Mouse (Mus musculus) lung, postnatal 36 days (tissue): Measurements from ENCODE around the gene Creb1.
"Not testable (repeated sequence)": the region's sequence is repeated elsewhere in the genome, so short reads cannot be mapped to it uniquely, and the experiment has no call there.

Source experiments
- DNase-seq: peaks from one replicate; pipeline ENCODE4 v3.0.0; 2022; ENCODE audit warnings: mixed read lengths

The Creb1 gene

GRCm38 (mm10) chr1:64623558-64624435, 91.4 kb downstream of the Creb1 start:
- no peak for DNase-seq

GRCm38 (mm10) chr1:64625214-64625613, 92.8 kb downstream of the Creb1 start:
- no peak for DNase-seq

DNA sequence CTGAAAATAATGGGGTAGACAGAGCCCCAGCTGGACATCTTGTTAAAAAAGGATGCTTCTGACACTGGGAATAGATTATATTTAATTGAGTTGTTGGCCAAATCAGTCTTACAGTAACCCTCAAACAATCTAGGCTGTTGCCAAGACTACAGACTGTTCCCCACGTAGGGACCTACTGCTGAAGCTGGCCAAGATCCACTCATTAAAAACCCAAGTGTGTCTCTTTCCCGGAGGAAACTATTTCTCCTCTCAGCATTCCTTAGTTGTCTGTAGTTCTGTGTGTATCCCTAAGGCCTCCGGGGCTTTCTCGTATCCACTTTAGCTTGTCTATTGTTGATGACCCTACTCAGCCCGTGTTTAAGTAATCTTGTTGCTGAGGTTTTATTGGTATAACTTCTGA, 99.1 kb downstream of the Creb1 start:
- no peak for DNase-seq

- DNase-seq: no peak
Observed at GRCm38 (mm10) chr1:64633237-64633636, 100.8 kb downstream of the Creb1 start.

DNA sequence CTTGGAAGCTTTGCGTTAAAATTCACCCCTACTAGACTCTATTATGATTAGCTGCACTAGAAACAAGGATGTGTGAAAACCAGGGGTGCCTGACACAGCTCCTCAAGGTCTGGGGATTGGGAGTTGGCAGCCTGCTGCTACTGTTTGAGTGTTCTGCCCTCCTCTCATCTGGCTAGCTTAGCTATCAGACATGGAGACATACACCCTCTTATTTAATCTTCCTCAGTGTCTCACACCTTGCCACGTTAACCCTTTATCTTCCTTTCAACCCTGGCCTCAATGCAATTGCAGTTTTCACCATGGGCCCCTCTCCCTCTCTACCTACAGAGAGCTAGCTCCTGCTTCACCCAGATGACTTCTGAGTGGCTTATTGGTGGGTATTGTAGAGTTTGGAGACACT, 103.2 kb downstream of the Creb1 start:
- DNase-seq: no peak

DNA sequence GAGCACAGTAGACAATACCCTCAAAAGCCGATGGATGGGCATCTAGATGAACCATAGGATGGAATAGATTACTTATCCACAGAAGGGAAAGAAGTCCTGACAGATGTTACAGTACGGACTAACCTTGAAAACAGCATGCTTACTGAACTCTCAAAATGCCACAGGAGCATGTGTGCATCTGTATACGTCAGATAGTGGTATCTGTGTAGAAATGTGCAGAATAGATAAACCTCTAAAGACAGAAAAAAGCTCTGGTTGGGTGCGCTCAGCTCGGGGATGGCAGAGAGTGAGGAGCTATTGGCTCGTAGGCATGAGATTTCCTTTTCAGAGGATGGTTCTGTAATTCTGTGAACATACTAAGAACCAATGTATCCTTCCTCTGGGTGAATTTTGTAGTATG, 106.8 kb downstream of the Creb1 start:
- DNase-seq: no peak

DNA sequence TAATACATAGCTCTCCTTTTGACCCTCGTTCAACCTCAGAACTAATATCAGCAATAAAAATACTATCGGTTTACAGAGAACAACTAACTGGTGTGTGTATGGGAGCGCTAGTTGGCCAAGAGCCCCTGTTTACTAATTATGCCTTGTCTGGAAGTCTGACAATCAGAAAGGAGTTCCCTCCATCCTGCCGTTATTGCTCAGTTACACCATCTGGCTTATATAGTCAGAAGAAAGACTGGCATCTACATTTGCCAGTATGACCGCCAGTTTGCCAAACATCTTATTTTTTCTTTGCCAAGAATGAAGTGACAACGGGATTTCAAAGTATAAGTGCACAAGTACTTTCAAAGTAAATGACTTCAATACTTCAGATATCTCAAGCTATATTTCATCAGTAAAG, 108.6 kb downstream of the Creb1 start:
- DNase-seq: no peak

GRCm38 (mm10) chr1:64642541-64642940, 110.1 kb downstream of the Creb1 start:
- not testable (repeated sequence) for DNase-seq

GRCm38 (mm10) chr1:64644513-64644912, 112.1 kb downstream of the Creb1 start:
- DNase-seq: no peak

GRCm38 (mm10) chr1:64649362-64650124, 117.1 kb downstream of the Creb1 start:
- no peak for DNase-seq

GRCm38 (mm10) chr1:64653701-64654100, 121.3 kb downstream of the Creb1 start:
- no peak for DNase-seq
